Mouse (Mus musculus) lung, adult 2 months (tissue): ENCODE measurements around the gene Cxcl2.

Source experiments
- CTCF ChIP-seq: fragments of 200-500 bp; IDR thresholded peaks from 2 replicates; pipeline ENCODE4 v1.5.1; 2011; ENCODE audit warnings: mild to moderate bottlenecking, low read length, control low read depth; ENCODE audit not compliant: insufficient read depth
- POLR2A ChIP-seq: fragments of 200-500 bp; IDR thresholded peaks from 2 replicates; pipeline ENCODE4 v1.6.1; 2011; ENCODE audit warnings: low read depth, mild to moderate bottlenecking, control low read depth, low read length, borderline replicate concordance; ENCODE audit errors: extremely low read depth

GRCm38 (mm10) chr5:90882146-90882545 lies 21.5 kb upstream of the Cxcl2 start:
- TF ChIP-seq POLR2A (no peak), CTCF (no peak)
